ENCODE assay signal across 9 mouse cellular contexts in genomic region chr1:139209796-139210195, GRCm38 (mm10).
DNase-seq lines count a peak whose midpoint lies in the region; ATAC-seq lines count a peak whose summit lies in the region.
"Had no signal": no experiment of that assay in that cellular context is flagged by ENCODE, and none has a peak within 500 bp of the region (broad histone marks: within the 10 kb centered on the region; RNA-seq: fewer than 3 reads in every experiment).

No protein-coding gene starts in this region.

- H3K36me3 ChIP-seq in forebrain, embryonic 11.5 days (ENCODE audit: control insufficient read depth, insufficient read depth, low read length), result no peaks in the 10 kb centered on the region
- H3K36me3 ChIP-seq in forebrain, embryonic 10.5 days (replicated peaks), result no peaks in the 10 kb centered on the region
- no peaks in the 10 kb centered on the region for H3K36me3 ChIP-seq in hindbrain, embryonic 12.5 days
- H3K36me3 ChIP-seq in midbrain, embryonic 10.5 days, result no peaks in the 10 kb centered on the region
- H3K36me3 ChIP-seq in liver, embryonic 11.5 days (ENCODE audit: control insufficient read depth, insufficient read depth, low read length), result no peaks in the 10 kb centered on the region
- H3K36me3 ChIP-seq: limb, embryonic 15.5 days had no signal

- no peak overlapping the region for H3K9ac ChIP-seq in forebrain, embryonic 11.5 days (ENCODE audit: low read length)
- no peak overlapping the region for H3K9ac ChIP-seq in hindbrain, embryonic 12.5 days
- H3K9ac ChIP-seq in liver, embryonic 11.5 days (ENCODE audit: low read depth, low read length), result no peak overlapping the region
- H3K9ac ChIP-seq: limb, embryonic 15.5 days had no signal

- H3K4me2 ChIP-seq in forebrain, embryonic 11.5 days (ENCODE audit: low read depth, low read length, severe bottlenecking), result no peak overlapping the region
- 0 out of 2 replicates have a peak overlapping the region, but pooled peaks have one; percentile 4 for H3K4me2 ChIP-seq in hindbrain, embryonic 12.5 days (replicated peaks)
- no peak overlapping the region for H3K4me2 ChIP-seq in liver, embryonic 11.5 days
- H3K4me2 ChIP-seq: limb, embryonic 15.5 days had no signal

- peak; percentile 31 for ATAC-seq in forebrain, embryonic 11.5 days (replicated peaks; ENCODE audit: low FRiP score)
- ATAC-seq in hindbrain, embryonic 12.5 days (ENCODE audit: low FRiP score), result peak; percentile 42; the same call in 1 of the 2 replicates
- no peak for ATAC-seq in erythroid progenitor cell, adult 5-6 weeks (replicated peaks; ENCODE audit: low FRiP score, poor library complexity, severe bottlenecking)
- ATAC-seq in liver, embryonic 11.5 days (replicated peaks; ENCODE audit: low FRiP score), result no peak

- H3K27ac ChIP-seq in forebrain, embryonic 11.5 days (ENCODE audit: low read depth, low read length), result no peak overlapping the region
- H3K27ac ChIP-seq in forebrain, embryonic 10.5 days, result no peak overlapping the region
- H3K27ac ChIP-seq in hindbrain, embryonic 12.5 days, result no peak overlapping the region
- H3K27ac ChIP-seq in midbrain, embryonic 10.5 days (replicated peaks), result peak overlapping the region; percentile 59
- H3K27ac ChIP-seq in liver, embryonic 11.5 days (ENCODE audit: low read depth, low read length), result no peak overlapping the region
- H3K27ac ChIP-seq: limb, embryonic 15.5 days had no signal

- no peaks in the 10 kb centered on the region for H3K27me3 ChIP-seq in forebrain, embryonic 11.5 days (ENCODE audit: control insufficient read depth, insufficient read depth, low read length)
- no peaks in the 10 kb centered on the region for H3K27me3 ChIP-seq in forebrain, embryonic 10.5 days (ENCODE audit: poor library complexity, severe bottlenecking)
- H3K27me3 ChIP-seq in hindbrain, embryonic 12.5 days, result no peaks in the 10 kb centered on the region
- no peaks in the 10 kb centered on the region for H3K27me3 ChIP-seq in midbrain, embryonic 10.5 days (ENCODE audit: low read depth, poor library complexity, severe bottlenecking)
- H3K27me3 ChIP-seq in liver, embryonic 11.5 days (replicated peaks; ENCODE audit: control insufficient read depth, insufficient read depth, low read length), result no peaks in the 10 kb centered on the region
- H3K27me3 ChIP-seq: limb, embryonic 15.5 days had no signal

- 17% methylated on average over 7 of the region's 7 CpGs for WGBS in forebrain, embryonic 11.5 days
- WGBS in forebrain, embryonic 10.5 days, result 22% methylated on average over 7 of the region's 7 CpGs
- 18% methylated on average over 7 of the region's 7 CpGs for WGBS in hindbrain, embryonic 12.5 days
- WGBS in midbrain, embryonic 10.5 days, result 23% methylated on average over 7 of the region's 7 CpGs
- WGBS in liver, embryonic 11.5 days, result 49% methylated on average over 7 of the region's 7 CpGs

- H3K9me3 ChIP-seq in forebrain, embryonic 11.5 days (ENCODE audit: control insufficient read depth, low read length), result no peaks in the 10 kb centered on the region
- H3K9me3 ChIP-seq in forebrain, embryonic 10.5 days, result no peaks in the 10 kb centered on the region
- no peaks in the 10 kb centered on the region for H3K9me3 ChIP-seq in hindbrain, embryonic 12.5 days (replicated peaks)
- H3K9me3 ChIP-seq in midbrain, embryonic 10.5 days (replicated peaks), result no peaks in the 10 kb centered on the region
- H3K9me3 ChIP-seq in liver, embryonic 11.5 days (ENCODE audit: control insufficient read depth, low read length), result no peaks in the 10 kb centered on the region
- H3K9me3 ChIP-seq: limb, embryonic 15.5 days had no signal

- H3K4me3 ChIP-seq in forebrain, embryonic 11.5 days (ENCODE audit: low read depth, low read length), result no peak overlapping the region
- H3K4me3 ChIP-seq in forebrain, embryonic 10.5 days, result no peak overlapping the region
- H3K4me3 ChIP-seq in hindbrain, embryonic 12.5 days, result no peak overlapping the region
- H3K4me3 ChIP-seq in midbrain, embryonic 10.5 days, result no peak overlapping the region; the same call in 1 of the 2 replicates
- H3K4me3 ChIP-seq in liver, embryonic 11.5 days (ENCODE audit: low read depth, low read length), result no peak overlapping the region
- H3K4me3 ChIP-seq: limb, embryonic 15.5 days had no signal

- peaks cover 2% of the 10 kb centered on the region; the same call in 1 of the 2 replicates for H3K4me1 ChIP-seq in forebrain, embryonic 11.5 days (replicated peaks; ENCODE audit: control insufficient read depth, insufficient read depth, low read length)
- H3K4me1 ChIP-seq in forebrain, embryonic 10.5 days, result peaks cover 30% of the 10 kb centered on the region
- H3K4me1 ChIP-seq in hindbrain, embryonic 12.5 days, result peaks cover 9% of the 10 kb centered on the region
- peaks cover 29% of the 10 kb centered on the region for H3K4me1 ChIP-seq in midbrain, embryonic 10.5 days
- no peaks in the 10 kb centered on the region for H3K4me1 ChIP-seq in liver, embryonic 11.5 days (replicated peaks; ENCODE audit: control insufficient read depth, insufficient read depth, low read length)
- H3K4me1 ChIP-seq: limb, embryonic 15.5 days had no signal

- DNase-seq in forebrain, embryonic 11.5 days (ENCODE audit: low spot score), result no peak
- DNase-seq in forebrain, embryonic 10.5 days (ENCODE audit: extremely low spot score, low spot score), result no peak
- peak; percentile 33 to 44 for DNase-seq in adrenal gland, adult 18-20 months (ENCODE audit: low spot score in 2 of 2)
- DNase-seq in midbrain, embryonic 10.5 days (ENCODE audit: low spot score), result peak; percentile 17
- DNase-seq in testis, postnatal 10 days (ENCODE audit: low spot score), result peak; percentile 83
- DNase-seq in liver, embryonic 11.5 days (ENCODE audit: low spot score), result no peak

Comparison
In these comparisons a context has a peak if more than half of its experiments do, and no peak if none do; other contexts are left out.
1. ATAC-seq: peak in forebrain, embryonic 11.5 days (single experiment) and hindbrain, embryonic 12.5 days (single experiment); none in erythroid progenitor cell, adult 5-6 weeks (single experiment) and liver, embryonic 11.5 days (single experiment).
2. DNase-seq: peak in adrenal gland, adult 18-20 months (2 of 2), midbrain, embryonic 10.5 days (single experiment) and testis, postnatal 10 days (single experiment); none in forebrain, embryonic 11.5 days (single experiment), forebrain, embryonic 10.5 days (single experiment) and liver, embryonic 11.5 days (single experiment).